Mouse (Mus musculus) kidney, embryonic 14.5 days (tissue): Measurements from ENCODE around the gene Ccdc33. TPM values are rescaled to one million over a fixed set of nuclear protein-coding genes. Genes with fewer than 3 reads are reported as not detected.

Experiments used
- ATAC-seq: fragments of 200-750 bp; cut with Nextera tagmentation; 2 replicates; pipeline ENCODE4 v1.8.0; 2017; ENCODE audit warnings: moderate number of reproducible peaks, mild to moderate bottlenecking, moderate TSS enrichment, moderate library complexity; ENCODE audit not compliant: low FRiP score, low TSS enrichment
- H3K27ac ChIP-seq: fragments of 300-500 bp; sonication (generic); 2 replicates; pipeline ENCODE4 v1.5.1; 2014; ENCODE audit warnings: low read depth, mild to moderate bottlenecking, low read length, moderate library complexity, mixed read lengths
- H3K27me3 ChIP-seq: fragments of 300-500 bp; sonication (generic); 2 replicates; pipeline ENCODE4 v1.6.1; 2014; ENCODE audit warnings: mild to moderate bottlenecking, low read length; ENCODE audit not compliant: control insufficient read depth, insufficient read depth
- H3K36me3 ChIP-seq: fragments of 300-500 bp; sonication (generic); 2 replicates; pipeline ENCODE4 v1.6.1; 2014; ENCODE audit warnings: low read length, mixed read lengths; ENCODE audit not compliant: control insufficient read depth, insufficient read depth
- H3K4me1 ChIP-seq: fragments of 300-500 bp; sonication (generic); 2 replicates; pipeline ENCODE4 v1.6.1; 2014; ENCODE audit warnings: low read length, mixed read lengths; ENCODE audit not compliant: control insufficient read depth, insufficient read depth
- H3K4me2 ChIP-seq: fragments of 300-500 bp; sonication (generic); replicated peaks from 2 replicates; pipeline ENCODE4 v1.6.1; 2014; ENCODE audit warnings: low read depth, mild to moderate bottlenecking, low read length
- H3K4me3 ChIP-seq: fragments of 300-500 bp; sonication (generic); 2 replicates; pipeline ENCODE4 v1.5.1; 2014; ENCODE audit warnings: mild to moderate bottlenecking, low read length
- H3K9ac ChIP-seq: fragments of 300-500 bp; sonication (generic); 2 replicates; pipeline ENCODE4 v1.6.1; 2014; ENCODE audit warnings: low read depth, mild to moderate bottlenecking, low read length, moderate library complexity
- H3K9me3 ChIP-seq: fragments of 300-500 bp; sonication (generic); 2 replicates; pipeline ENCODE4 v1.6.1; 2016; ENCODE audit warnings: low read length; ENCODE audit not compliant: control insufficient read depth
- WGBS: fragments of 180-500 bp; shearing (Covaris S2); extraction: QIAGEN DNeasy Blood & Tissue Kit; methylation state at CpG from one replicate; pipeline ENCODE4 v1.1.7; 2014; 5-methylcytosine and 5-hydroxymethylcytosine counted together
- polyA plus RNA-seq: library from polyadenylated mRNA; unstranded; fragments of >200 nt; fragmentation: Nextera tagmentation; extraction: Ambion mirVana; gene quantifications from 2 replicates; pipeline ENCODE4 v1.2.1, GENCODE M21; 2014

The Ccdc33 gene
- polyA plus RNA-seq, 1 experiment from 2014 or later = 0.57 TPM

- 74% methylated on average over 7 of the region's 7 CpGs for WGBS
- ATAC-seq = no peak
- no peaks in the 10 kb centered on the region for H3K4me1 ChIP-seq
- H3K27me3 ChIP-seq = no peaks in the 10 kb centered on the region
- H3K27ac ChIP-seq = no peak overlapping the region
- H3K4me3 ChIP-seq = no peak overlapping the region
- no peak overlapping the region for H3K4me2 ChIP-seq
- H3K36me3 ChIP-seq = no peaks in the 10 kb centered on the region
- no peaks in the 10 kb centered on the region for H3K9me3 ChIP-seq
- no peak overlapping the region for H3K9ac ChIP-seq
These were observed 132.3 kb downstream of the Ccdc33 start for GRCm38 (mm10) chr9:57986293-57986692.

GRCm38 (mm10) chr9:57985304-57985703 lies 133.3 kb downstream of the Ccdc33 start:
- Histone ChIP-seq H3K4me1 (no peaks in the 10 kb centered on the region), H3K36me3 (no peaks in the 10 kb centered on the region), H3K4me2 (no peak overlapping the region), H3K27ac (no peak overlapping the region), H3K9me3 (no peaks in the 10 kb centered on the region), H3K4me3 (no peak overlapping the region), H3K9ac (no peak overlapping the region), H3K27me3 (no peaks in the 10 kb centered on the region)
- no peak for ATAC-seq
- WGBS = 91% methylated on average over 8 of the region's 8 CpGs

GRCm38 (mm10) chr9:57980570-57980969 lies 138.1 kb downstream of the Ccdc33 start:
- no peak overlapping the region for H3K4me2 ChIP-seq
- H3K27ac ChIP-seq = no peak overlapping the region
- WGBS = 86% methylated on average over 10 of the region's 10 CpGs
- no peak overlapping the region for H3K4me3 ChIP-seq
- no peaks in the 10 kb centered on the region for H3K27me3 ChIP-seq
- H3K9me3 ChIP-seq = no peaks in the 10 kb centered on the region
- ATAC-seq = no peak
- no peaks in the 10 kb centered on the region for H3K4me1 ChIP-seq
- H3K36me3 ChIP-seq = no peaks in the 10 kb centered on the region
- no peak overlapping the region for H3K9ac ChIP-seq

DNA sequence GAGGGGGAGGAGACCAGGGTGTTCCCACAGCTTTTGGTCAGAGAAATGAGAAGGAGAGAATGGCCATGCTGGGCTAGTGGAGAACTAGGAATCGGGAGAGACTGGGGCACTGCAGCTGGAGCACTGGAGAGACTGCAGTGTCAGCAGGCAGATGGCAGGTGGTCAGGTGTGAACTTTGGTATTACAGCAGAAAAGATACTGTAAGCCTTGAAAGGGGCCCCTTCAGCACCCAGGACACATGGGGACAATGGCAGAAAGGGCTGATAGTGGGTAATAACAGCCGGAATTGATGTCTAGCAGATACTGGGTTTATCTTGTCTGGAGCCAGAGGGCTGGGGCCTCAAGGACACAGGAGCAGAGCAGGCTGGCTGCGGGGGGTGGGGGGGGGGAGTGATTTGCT lies 139.8 kb downstream of the Ccdc33 start:
- Histone ChIP-seq H3K4me1 (no peaks in the 10 kb centered on the region), H3K9ac (no peak overlapping the region), H3K27ac (no peak overlapping the region), H3K9me3 (no peaks in the 10 kb centered on the region), H3K4me2 (no peak overlapping the region), H3K4me3 (no peak overlapping the region), H3K36me3 (no peaks in the 10 kb centered on the region), H3K27me3 (no peaks in the 10 kb centered on the region)
- WGBS = 52% methylated on average over 3 of the region's 3 CpGs
- no peak for ATAC-seq

Other genes with a start within 250 kb of the Ccdc33 start
- gene Ubl7, start 207.8 kb downstream of the Ccdc33 start, polyA plus RNA-seq = 106 and 108 TPM in 2 replicates
- gene Sema7a, start 178.7 kb downstream of the Ccdc33 start, polyA plus RNA-seq = 0.93 TPM in 2 replicates
- gene Cyp11a1, start 112.4 kb downstream of the Ccdc33 start, polyA plus RNA-seq = 0.47 and 0.87 TPM in 2 replicates
- 25.7 and 39.2 TPM in 2 replicates for gene Stra6, start 55.0 kb downstream of the Ccdc33 start, polyA plus RNA-seq
- gene Islr, start 85.5 kb upstream of the Ccdc33 start, polyA plus RNA-seq = 47.4 and 48.6 TPM in 2 replicates
- 0.12 and 0.23 TPM in 2 replicates for gene Islr2, start 85.5 kb upstream of the Ccdc33 start, polyA plus RNA-seq
- gene Pml, start 131.0 kb upstream of the Ccdc33 start, polyA plus RNA-seq = 13.5 and 25.0 TPM in 2 replicates
- 22.3 and 29.8 TPM in 2 replicates for gene Stoml1, start 134.3 kb upstream of the Ccdc33 start, polyA plus RNA-seq
- 26.0 and 27.0 TPM in 2 replicates for gene Loxl1, start 194.4 kb upstream of the Ccdc33 start, polyA plus RNA-seq